Comparison of ENCODE assay signal across 13 mouse cellular contexts in genomic region chr11:108149187-108149586, GRCm38 (mm10).
DNase-seq lines count a peak whose midpoint lies in the region; ATAC-seq and TF ChIP-seq lines count a peak whose summit lies in the region.
"Had no signal": no experiment of that assay in that cellular context is flagged by ENCODE, and none has a peak within 500 bp of the region (broad histone marks: within the 10 kb centered on the region; RNA-seq: fewer than 3 reads in every experiment).

No protein-coding gene starts in this region.

- no peak for TF ChIP-seq CTCF in liver, postnatal 0 days (IDR thresholded peaks at IDR 0.05; ENCODE audit: low read depth)
- TF ChIP-seq CTCF in gastrocnemius, adult 2 months (IDR thresholded peaks at IDR 0.05), result no peak

- no peaks in the 10 kb centered on the region for H3K9me3 ChIP-seq in heart, embryonic 11.5 days (replicated peaks; ENCODE audit: control insufficient read depth, low read length)
- no peaks in the 10 kb centered on the region for H3K9me3 ChIP-seq in liver, postnatal 0 days (ENCODE audit: low read length)
- H3K9me3 ChIP-seq in limb, embryonic 15.5 days, result no peaks in the 10 kb centered on the region
- H3K9me3 ChIP-seq in forebrain, embryonic 15.5 days, result no peaks in the 10 kb centered on the region

- no peak for DNase-seq in heart, postnatal 4 days
- DNase-seq in liver, result peak; percentile 30
- DNase-seq in liver, postnatal 0 days, result no peak
- DNase-seq in skeletal muscle tissue, adult 2 months (ENCODE audit: low read depth, low spot score), result peak; percentile 23
- no peak for DNase-seq in gastrocnemius, adult 2 months
- DNase-seq: adrenal gland, postnatal 36 days; B cell, adult 2 months; cerebellum, postnatal 25 days; gastrocnemius, postnatal 14 days; kidney, adult 2 months had no signal

- 13% methylated on average over 9 of the region's 9 CpGs for WGBS in heart, embryonic 11.5 days (ENCODE audit: insufficient replicate concordance)
- 22% methylated on average over 9 of the region's 9 CpGs for WGBS in liver, postnatal 0 days (ENCODE audit: insufficient replicate concordance)
- WGBS in limb, embryonic 15.5 days, result 76% methylated on average over 9 of the region's 9 CpGs
- WGBS in forebrain, embryonic 15.5 days, result 59% methylated on average over 9 of the region's 9 CpGs

- TF ChIP-seq EP300 in liver, postnatal 0 days (IDR thresholded peaks at IDR 0.05; ENCODE audit: low read depth), result no peak

- no peaks in the 10 kb centered on the region for H3K27me3 ChIP-seq in heart, embryonic 11.5 days (ENCODE audit: control insufficient read depth, insufficient read depth, low read length)
- no peaks in the 10 kb centered on the region for H3K27me3 ChIP-seq in liver, postnatal 0 days (ENCODE audit: insufficient read depth, low read length)
- H3K27me3 ChIP-seq in limb, embryonic 15.5 days, result no peaks in the 10 kb centered on the region
- H3K27me3 ChIP-seq in forebrain, embryonic 15.5 days, result no peaks in the 10 kb centered on the region

- peaks cover 60% of the 10 kb centered on the region for H3K4me1 ChIP-seq in heart, embryonic 11.5 days (ENCODE audit: control insufficient read depth, insufficient read depth, low read length)
- peaks cover 11% of the 10 kb centered on the region; the same call in 1 of the 2 replicates for H3K4me1 ChIP-seq in liver, postnatal 0 days (ENCODE audit: insufficient read depth)
- H3K4me1 ChIP-seq in limb, embryonic 15.5 days, result peaks cover 49% of the 10 kb centered on the region
- peaks cover 59% of the 10 kb centered on the region for H3K4me1 ChIP-seq in forebrain, embryonic 15.5 days

- no peaks in the 10 kb centered on the region for H3K36me3 ChIP-seq in heart, embryonic 11.5 days (ENCODE audit: control insufficient read depth, insufficient read depth, low read length)
- H3K36me3 ChIP-seq in liver, postnatal 0 days (replicated peaks; ENCODE audit: insufficient read depth, low read length), result no peaks in the 10 kb centered on the region
- H3K36me3 ChIP-seq in limb, embryonic 15.5 days, result no peaks in the 10 kb centered on the region
- H3K36me3 ChIP-seq in forebrain, embryonic 15.5 days, result no peaks in the 10 kb centered on the region

- peak overlapping the region; percentile 83 for H3K27ac ChIP-seq in heart, embryonic 11.5 days (ENCODE audit: low read depth, low read length)
- no peak overlapping the region for H3K27ac ChIP-seq in liver, postnatal 0 days (ENCODE audit: low read depth)
- peak overlapping the region; percentile 51; the same call in 1 of the 2 replicates for H3K27ac ChIP-seq in limb, embryonic 15.5 days
- H3K27ac ChIP-seq in gastrocnemius, adult 2 months, result no peak overlapping the region
- no peak overlapping the region for H3K27ac ChIP-seq in forebrain, embryonic 15.5 days (replicated peaks)

- H3K4me2 ChIP-seq in heart, embryonic 11.5 days, result peak overlapping the region; percentile 46
- H3K4me2 ChIP-seq in liver, postnatal 0 days (ENCODE audit: low read depth, low read length), result no peak overlapping the region
- H3K4me2 ChIP-seq in limb, embryonic 15.5 days, result no peak overlapping the region
- H3K4me2 ChIP-seq in forebrain, embryonic 15.5 days (replicated peaks), result no peak overlapping the region

- H3K9ac ChIP-seq in heart, embryonic 11.5 days (ENCODE audit: low read depth, low read length), result no peak overlapping the region; the same call in 1 of the 2 replicates
- no peak overlapping the region for H3K9ac ChIP-seq in liver, postnatal 0 days (replicated peaks)
- no peak overlapping the region for H3K9ac ChIP-seq in limb, embryonic 15.5 days
- H3K9ac ChIP-seq in forebrain, embryonic 15.5 days (replicated peaks), result no peak overlapping the region

- H3K4me3 ChIP-seq in heart, embryonic 11.5 days (ENCODE audit: low read depth, low read length), result no peak overlapping the region
- H3K4me3 ChIP-seq in liver, postnatal 0 days (ENCODE audit: low read depth, low read length), result no peak overlapping the region
- H3K4me3 ChIP-seq in limb, embryonic 15.5 days, result no peak overlapping the region
- H3K4me3 ChIP-seq in gastrocnemius, adult 2 months, result no peak overlapping the region
- H3K4me3 ChIP-seq in forebrain, embryonic 15.5 days, result no peak overlapping the region

- ATAC-seq in heart, embryonic 11.5 days (replicated peaks; ENCODE audit: insufficient number of reproducible peaks, low FRiP score, low TSS enrichment), result no peak
- ATAC-seq in liver, postnatal 0 days, result no peak
- no peak for ATAC-seq in limb, embryonic 15.5 days (ENCODE audit: insufficient number of reproducible peaks, low FRiP score, low TSS enrichment, low read depth)
- ATAC-seq in forebrain, embryonic 15.5 days (replicated peaks), result no peak

- intact Hi-C loops in gastrocnemius, adult 2 months (cut with DNase I), result no loop called here

Comparison
In these comparisons a context has a peak if more than half of its experiments do, and no peak if none do; other contexts are left out.
1. DNase-seq: peak in liver (single experiment) and skeletal muscle tissue, adult 2 months (single experiment); none in heart, postnatal 4 days (single experiment), liver, postnatal 0 days (single experiment) and gastrocnemius, adult 2 months (single experiment).
2. H3K27ac ChIP-seq: peak in heart, embryonic 11.5 days (single experiment) and limb, embryonic 15.5 days (single experiment); none in liver, postnatal 0 days (single experiment), gastrocnemius, adult 2 months (single experiment) and forebrain, embryonic 15.5 days (single experiment).